Mouse (Mus musculus) gastrocnemius, adult 2 months (tissue): Measurements from ENCODE around the gene Ikzf4. TPM values are rescaled to one million over a fixed set of nuclear protein-coding genes. Genes with fewer than 3 reads are reported as not detected.
A peak's percentile ranks its signal among the peaks of the same experiment; 100 is the strongest.

Experiments
- DNase-seq: peaks from one replicate; pipeline ENCODE4 v3.0.0; 2022
- H3K27ac ChIP-seq: fragments of 200-600 bp; 2 replicates; pipeline ENCODE4 v1.8.1; 2022; ENCODE audit warnings: mild to moderate bottlenecking
- H3K4me3 ChIP-seq: fragments of 200-600 bp; 2 replicates; pipeline ENCODE4 v1.8.1; 2022; ENCODE audit warnings: mild to moderate bottlenecking, moderate library complexity
- CTCF ChIP-seq: fragments of 200-600 bp; IDR thresholded peaks from 2 replicates; pipeline ENCODE4 v1.8.1; 2022; ENCODE audit warnings: antibody characterized with exemption, mild to moderate bottlenecking, moderate library complexity
- intact Hi-C: fragments of 180-260 bp; cut with DNase I; formaldehyde crosslinking; loops from one replicate; pipeline ENCODE4 v1.15.1; 2025
- long read RNA-seq, 2 experiments: library from polyadenylated mRNA; stranded (forward); transcript quantifications; one replicate each; pipeline ENCODE4 v2.0.0; 2021
- total RNA-seq, 2 experiments: library from RNA; stranded (reverse); gene quantifications; 2 replicates each; pipeline ENCODE4 v1.2.3; 2021

Gene Ikzf4
- 1 to 10 TPM in 1 of 2 experiments, under 1 TPM in 1; 0.45 to 3.4 TPM for total RNA-seq
- long read RNA-seq, experiment 1: 0 reads
- long read RNA-seq, experiment 2: 0 reads

GRCm38 (mm10) chr10:128645111-128646011, at the start of gene Ikzf4:
TSS of gene Ikzf4 (minus strand) at chr10:128645991.
- peak within 1 kb of the TSS; percentile 73 for H3K27ac ChIP-seq
- DNase-seq: peak; percentile 53
- H3K4me3 ChIP-seq: peak within 1 kb of the TSS; percentile 78
- intact Hi-C loops: no loop called here
- TF ChIP-seq CTCF: no peak

DNA sequence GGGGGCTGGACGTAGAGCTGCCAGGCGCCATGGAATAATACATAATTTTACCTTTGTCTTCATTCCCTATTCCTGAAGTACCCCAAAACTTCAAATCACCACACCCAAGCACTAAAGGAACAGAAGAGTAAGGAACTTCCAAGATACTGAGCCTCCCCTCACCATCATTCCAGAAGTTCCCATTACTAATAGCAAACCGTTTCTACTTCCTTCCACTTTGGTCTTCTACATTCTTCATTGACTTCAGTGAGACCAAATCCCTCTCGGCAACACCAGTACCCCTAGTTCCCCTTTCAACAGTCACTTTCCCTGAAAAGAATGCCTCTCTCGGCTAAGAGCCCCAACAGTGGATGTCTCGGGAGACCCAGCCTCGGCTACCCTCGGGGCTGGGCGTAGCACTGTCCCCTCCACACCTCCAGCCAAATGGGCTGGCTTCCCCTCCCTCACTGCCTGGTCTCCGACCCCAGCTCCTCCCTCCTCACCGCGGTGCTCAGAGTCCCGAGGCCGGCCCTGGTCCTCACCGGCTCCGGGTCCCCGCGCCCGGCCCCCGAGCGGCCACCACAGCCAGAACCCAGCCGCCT, 49.7 kb upstream of the Ikzf4 start:
- intact Hi-C loops: no loop called here
- no peak for DNase-seq
- peak overlapping the region; percentile 93 for H3K4me3 ChIP-seq
- TF ChIP-seq CTCF: no peak
- peak overlapping the region; percentile 95 for H3K27ac ChIP-seq

- TF ChIP-seq CTCF: peak; percentile 81
- no peak for DNase-seq
- Histone ChIP-seq H3K27ac (peak overlapping the region; percentile 93), H3K4me3 (peak overlapping the region; percentile 83)
- intact Hi-C loops: loop anchor here (5.0 kb wide), 3 partner anchors 47 to 107 kb away; partner anchors contain the start of genes Pa2g4 and Rps26
Observed at GRCm38 (mm10) chr10:128674469-128675008, 28.7 kb upstream of the Ikzf4 start.

- peak; percentile 92 for DNase-seq
- TF ChIP-seq CTCF: no peak
- intact Hi-C loops: loop anchor here (5.0 kb wide), 3 partner anchors 47 to 107 kb away; partner anchors contain the start of genes Pa2g4 and Rps26
- Histone ChIP-seq H3K4me3 (peak within 1 kb of the TSS; percentile 83), H3K27ac (peak within 1 kb of the TSS; percentile 93)
Observed at GRCm38 (mm10) chr10:128673763-128674468, 28.1 kb upstream of the Ikzf4 start, which contains the start of gene Suox. TSS of gene Suox (minus strand) at chr10:128674073.

DNA sequence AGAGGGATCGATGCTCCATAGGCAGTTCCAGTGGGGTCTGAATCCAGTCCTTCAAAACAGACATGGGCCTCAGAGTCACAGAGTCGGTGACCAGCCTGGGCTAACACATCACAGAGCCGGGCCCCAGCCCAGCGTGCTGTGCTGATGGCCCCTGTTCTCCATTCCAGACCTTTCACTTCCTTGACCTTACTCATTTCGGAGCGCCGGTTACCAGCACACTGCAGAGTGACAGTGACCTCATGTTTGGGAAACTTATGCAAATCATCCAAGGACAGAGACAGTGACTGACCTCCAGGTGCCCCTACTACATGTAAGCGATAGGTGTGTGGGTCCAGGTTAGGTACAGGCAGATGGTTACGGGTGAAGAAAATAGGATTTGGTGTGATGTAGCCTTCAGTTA, 25.4 kb upstream of the Ikzf4 start:
- DNase-seq: no peak
- no peak overlapping the region for H3K27ac ChIP-seq
- TF ChIP-seq CTCF: no peak
- intact Hi-C loops: loop anchor here (5.0 kb wide), 3 partner anchors 44 to 104 kb away; partner anchors contain the start of genes Pa2g4 and Rps26
- no peak overlapping the region for H3K4me3 ChIP-seq

- peak; percentile 46 for DNase-seq
- no peak for TF ChIP-seq CTCF
- intact Hi-C loops: no loop called here
- H3K27ac ChIP-seq: no peak overlapping the region
- peak overlapping the region; percentile 72 for H3K4me3 ChIP-seq
Observed at GRCm38 (mm10) chr10:128668790-128669672, 23.2 kb upstream of the Ikzf4 start.

- no peak for DNase-seq
- intact Hi-C loops: no loop called here
- no peak overlapping the region for H3K27ac ChIP-seq
- no peak overlapping the region for H3K4me3 ChIP-seq
- no peak for TF ChIP-seq CTCF
Observed at GRCm38 (mm10) chr10:128665806-128666205, 20.0 kb upstream of the Ikzf4 start.

- DNase-seq: no peak
- no peak overlapping the region for H3K27ac ChIP-seq
- no peak overlapping the region for H3K4me3 ChIP-seq
- intact Hi-C loops: no loop called here
- no peak for TF ChIP-seq CTCF
Observed at GRCm38 (mm10) chr10:128665307-128665706, 19.5 kb upstream of the Ikzf4 start.

GRCm38 (mm10) chr10:128664808-128665207, 19.0 kb upstream of the Ikzf4 start:
- intact Hi-C loops: no loop called here
- no peak overlapping the region for H3K27ac ChIP-seq
- H3K4me3 ChIP-seq: no peak overlapping the region
- DNase-seq: no peak
- no peak for TF ChIP-seq CTCF

DNA sequence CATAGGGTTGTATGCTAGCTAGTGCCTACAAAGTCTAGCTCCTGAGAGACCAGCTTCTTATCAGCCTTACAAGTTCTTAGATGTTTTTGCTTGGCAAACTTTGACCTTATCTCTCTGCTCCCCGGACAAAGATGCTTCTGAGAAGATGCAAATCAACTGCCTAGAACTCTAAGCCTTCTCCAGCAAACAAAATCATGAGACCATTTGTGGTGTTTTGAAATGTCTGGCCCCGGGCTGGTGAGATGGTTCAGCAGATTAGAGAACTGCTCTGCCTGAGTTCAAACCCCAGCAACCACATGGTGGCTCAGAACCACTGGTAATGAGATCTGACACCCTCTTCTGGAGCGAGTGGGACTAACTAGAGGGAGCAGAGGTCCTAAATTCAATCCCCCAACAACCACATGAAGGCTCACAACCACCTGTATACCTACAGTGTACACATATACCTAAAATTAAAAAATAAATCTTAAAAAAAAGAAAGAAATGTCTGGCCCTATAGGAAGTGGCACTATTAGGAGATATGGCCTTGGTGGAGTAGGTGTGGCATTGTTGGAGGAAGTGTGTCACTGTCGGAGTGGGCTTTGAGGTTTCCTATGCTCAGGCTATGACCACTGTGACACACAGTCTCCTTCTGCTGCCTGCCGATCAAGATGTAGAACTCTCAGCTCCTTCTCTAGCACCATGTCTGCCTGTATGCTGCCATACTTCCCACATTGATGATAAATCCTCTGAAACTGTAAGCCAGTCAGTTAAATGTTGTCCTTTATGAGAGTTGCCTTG, 17.8 kb upstream of the Ikzf4 start:
- no peak overlapping the region for H3K4me3 ChIP-seq
- intact Hi-C loops: no loop called here
- TF ChIP-seq CTCF: no peak

DNA sequence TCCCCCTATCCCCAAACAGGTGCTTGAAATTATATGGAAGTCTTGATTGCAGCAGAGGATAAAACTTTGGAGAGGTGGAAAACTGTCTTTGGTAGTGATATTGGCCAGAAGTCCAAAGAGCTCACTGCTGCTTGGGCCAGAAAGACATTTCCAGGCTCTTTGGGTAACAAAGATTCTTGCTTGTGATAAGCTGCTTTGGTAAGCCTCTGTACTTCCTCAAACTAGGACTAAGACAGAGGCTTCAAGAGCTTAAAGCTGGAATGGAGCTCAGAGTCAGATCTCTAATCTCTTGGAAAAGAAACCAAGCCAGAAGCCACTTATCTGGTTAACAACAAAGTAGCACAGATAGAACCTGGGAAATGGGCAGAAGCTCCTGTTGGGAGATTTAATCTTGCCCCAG, 16.7 kb upstream of the Ikzf4 start:
- Histone ChIP-seq H3K27ac (no peak overlapping the region), H3K4me3 (no peak overlapping the region)
- intact Hi-C loops: no loop called here
- no peak for TF ChIP-seq CTCF
- DNase-seq: no peak

More for the DNA sequence above, 17.8 kb upstream of the Ikzf4 start:
- no peak overlapping the region for H3K27ac ChIP-seq
- DNase-seq: no peak
